Mouse (Mus musculus) cortical plate, adult 2 months (tissue): ENCODE measurements at regions not wholly inside any gene's neighbourhood (a gene's known extent, or its start where the extent isn't known, plus 50 kb on each side); places are given as distances from the start of the nearest gene placed in this dataset.

Experiments used
- CTCF ChIP-seq: fragments of 200-500 bp; IDR thresholded peaks from 2 replicates; pipeline ENCODE4 v1.5.1; 2011; ENCODE audit warnings: mild to moderate bottlenecking, control low read depth, low read length; ENCODE audit not compliant: insufficient read depth; ENCODE audit errors: extremely low read depth
- POLR2A ChIP-seq: fragments of 200-500 bp; IDR thresholded peaks from 2 replicates; pipeline ENCODE4 v1.6.1; 2011; ENCODE audit warnings: mild to moderate bottlenecking, low read length, control low read depth; ENCODE audit not compliant: insufficient read depth; ENCODE audit errors: extremely low read depth

DNA sequence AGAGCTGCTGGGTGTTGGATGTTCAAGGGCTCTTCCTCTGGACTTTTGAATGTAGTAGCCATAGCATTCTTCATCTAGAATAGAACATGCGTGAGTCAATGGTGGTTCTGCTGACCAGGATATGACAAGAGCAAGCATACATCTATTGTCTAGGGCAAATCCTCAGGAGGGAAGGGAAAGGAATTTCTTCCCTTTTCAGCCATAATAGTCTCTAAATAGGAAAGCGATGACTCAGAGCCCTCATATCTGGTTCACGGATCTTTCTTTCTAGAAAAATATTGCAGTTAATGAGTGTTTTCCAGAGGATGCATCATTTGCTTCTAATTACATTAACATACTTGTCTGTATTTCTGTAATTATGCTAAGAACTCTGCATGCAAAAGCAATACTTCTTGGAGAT, 615.9 kb downstream of the Utrn start:
- no peak for TF ChIP-seq POLR2A
- no peak for TF ChIP-seq CTCF
